23 mouse cellular contexts compared by ENCODE assay signal in genomic region chr1:36724057-36724431, GRCm38 (mm10). TPM values are rescaled to one million over a fixed set of nuclear protein-coding genes. Genes with fewer than 3 reads are reported as not detected.
DNase-seq lines count a peak whose midpoint lies in the region; ATAC-seq and TF ChIP-seq lines count a peak whose summit lies in the region.
"Had no signal": no experiment of that assay in that cellular context is flagged by ENCODE, and none has a peak within 500 bp of the region (broad histone marks: within the 10 kb centered on the region; RNA-seq: fewer than 3 reads in every experiment).

No protein-coding gene starts in this region.

- peaks cover 19% of the 10 kb centered on the region for H3K4me1 ChIP-seq in neural tube, embryonic 13.5 days (replicated peaks)
- peaks cover 34% of the 10 kb centered on the region for H3K4me1 ChIP-seq in limb, embryonic 10.5 days
- peaks cover 20% of the 10 kb centered on the region for H3K4me1 ChIP-seq in limb, embryonic 14.5 days (ENCODE audit: control insufficient read depth, insufficient read depth, low read length)
- H3K4me1 ChIP-seq: heart, embryonic 10.5 days had no signal

- no peaks in the 10 kb centered on the region for H3K9me3 ChIP-seq in neural tube, embryonic 13.5 days
- no peaks in the 10 kb centered on the region for H3K9me3 ChIP-seq in limb, embryonic 10.5 days (replicated peaks)
- no peaks in the 10 kb centered on the region for H3K9me3 ChIP-seq in limb, embryonic 14.5 days (ENCODE audit: control insufficient read depth, low read length)
- H3K9me3 ChIP-seq: heart, embryonic 10.5 days had no signal

- no peak for DNase-seq in neural tube, embryonic 10.5 days (ENCODE audit: extremely low spot score, low spot score)
- no peak for DNase-seq in limb, embryonic 10.5 days (ENCODE audit: low spot score)
- DNase-seq in limb, embryonic 14.5 days (ENCODE audit: low spot score), result no peak
- DNase-seq in kidney, adult 18-20 months, result no peak
- no peak for DNase-seq in gastrocnemius, postnatal 14 days
- no peak for DNase-seq in layer of hippocampus, adult 8-10 months (ENCODE audit: low spot score in 2 of 2)
- DNase-seq: adrenal gland, adult 2 months; adrenal gland, postnatal 25 days; cerebellum, adult 18-20 months; cerebellum, adult 9-11 months; cerebellum, postnatal 36 days; forebrain, postnatal 0 days; gastrocnemius, adult 2 months; gastrocnemius, postnatal 36 days; heart, adult 18-20 months; heart, postnatal 14 days had no signal

- H3K9ac ChIP-seq in neural tube, embryonic 13.5 days, result 0 out of 2 replicates have a peak overlapping the region, but pooled peaks have one; percentile 26
- no peak overlapping the region for H3K9ac ChIP-seq in limb, embryonic 14.5 days (ENCODE audit: low read depth, low read length, severe bottlenecking)
- H3K9ac ChIP-seq: forebrain, postnatal 0 days had no signal

- H3K27ac ChIP-seq in neural tube, embryonic 13.5 days (replicated peaks), result peak overlapping the region; percentile 6; the same call in 1 of the 2 replicates
- peak overlapping the region; percentile 86 for H3K27ac ChIP-seq in limb, embryonic 10.5 days
- peak overlapping the region; percentile 11 for H3K27ac ChIP-seq in limb, embryonic 14.5 days (replicated peaks; ENCODE audit: low read depth, low read length)
- H3K27ac ChIP-seq: gastrocnemius, adult 2 months; heart, embryonic 10.5 days; hindbrain, postnatal 0 days had no signal

- H3K36me3 ChIP-seq in neural tube, embryonic 13.5 days, result no peaks in the 10 kb centered on the region
- H3K36me3 ChIP-seq in limb, embryonic 10.5 days, result no peaks in the 10 kb centered on the region
- no peaks in the 10 kb centered on the region for H3K36me3 ChIP-seq in limb, embryonic 14.5 days (ENCODE audit: control insufficient read depth, insufficient read depth, low read length)
- H3K36me3 ChIP-seq: heart, embryonic 10.5 days had no signal

- no peak overlapping the region for H3K4me3 ChIP-seq in neural tube, embryonic 13.5 days
- no peak overlapping the region for H3K4me3 ChIP-seq in limb, embryonic 10.5 days
- H3K4me3 ChIP-seq in limb, embryonic 14.5 days (replicated peaks; ENCODE audit: low read length), result no peak overlapping the region
- H3K4me3 ChIP-seq: gastrocnemius, adult 2 months; heart, embryonic 10.5 days had no signal

- H3K27me3 ChIP-seq in neural tube, embryonic 13.5 days, result no peaks in the 10 kb centered on the region
- H3K27me3 ChIP-seq in limb, embryonic 10.5 days (ENCODE audit: low read depth, poor library complexity, severe bottlenecking), result no peaks in the 10 kb centered on the region
- no peaks in the 10 kb centered on the region for H3K27me3 ChIP-seq in limb, embryonic 14.5 days (ENCODE audit: control insufficient read depth, insufficient read depth, low read length)

- peak; percentile 64 for ATAC-seq in neural tube, embryonic 13.5 days (ENCODE audit: low read depth)
- peak; percentile 55 for ATAC-seq in limb, embryonic 14.5 days (ENCODE audit: low FRiP score, low read depth)
- ATAC-seq: forebrain, postnatal 0 days; hindbrain, postnatal 0 days had no signal

- no peak for TF ChIP-seq POLR2A in limb, embryonic 14.5 days (IDR thresholded peaks at IDR 0.05; ENCODE audit: borderline replicate concordance, extremely low read depth, insufficient read depth, insufficient read length)

- 24% methylated on average over 4 of the region's 4 CpGs for WGBS in neural tube, embryonic 13.5 days
- 61% methylated on average over 4 of the region's 4 CpGs for WGBS in limb, embryonic 10.5 days
- 19% methylated on average over 4 of the region's 4 CpGs for WGBS in limb, embryonic 14.5 days

- intact Hi-C loops in gastrocnemius, postnatal 14 days (cut with DNase I; ENCODE audit: low total_unique reads), result no loop called here

- no peak overlapping the region for H3K4me2 ChIP-seq in neural tube, embryonic 13.5 days
- no peak overlapping the region for H3K4me2 ChIP-seq in limb, embryonic 14.5 days (replicated peaks; ENCODE audit: low read depth, low read length, severe bottlenecking)

RNA-seq across cellular contexts. Expression of gene Actr1b, which starts 9.8 kb away (rescaled TPM):
- polyA plus RNA-seq in neural tube, embryonic 13.5 days (2015; fragmentation: Nextera tagmentation; extraction: Ambion mirVana), result 120 and 126 TPM in 2 replicates
- 155 and 156 TPM in 2 replicates for polyA plus RNA-seq in limb, embryonic 10.5 days (2016; fragmentation: Nextera tagmentation; extraction: Ambion mirVana)
- polyA plus RNA-seq in limb, embryonic 14.5 days (2012; rRNA removed), result 162 and 189 TPM in 2 replicates
- 85.7 and 93.1 TPM in 2 replicates for polyA plus RNA-seq in limb, embryonic 14.5 days (2014; fragmentation: Nextera tagmentation; extraction: Ambion mirVana)
- total RNA-seq in gastrocnemius, postnatal 14 days (2021), result 100 to 1,000 TPM; 142 to 143 TPM
- total RNA-seq in layer of hippocampus, adult 8-10 months (2022), result 100 to 1,000 TPM; 246 to 261 (median 255) TPM

RNA-seq across cellular contexts. Expression of gene 4933424G06Rik, which starts 14.1 kb away (rescaled TPM):
- polyA plus RNA-seq in neural tube, embryonic 13.5 days (2015; fragmentation: Nextera tagmentation; extraction: Ambion mirVana), result 0.36 and 0.66 TPM in 2 replicates
- not detected in 2 replicates for polyA plus RNA-seq in limb, embryonic 10.5 days (2016; fragmentation: Nextera tagmentation; extraction: Ambion mirVana)
- 0.10 TPM in 1 of 2 replicates, not detected in the other for polyA plus RNA-seq in limb, embryonic 14.5 days (2012; rRNA removed)
- not detected in 2 replicates for polyA plus RNA-seq in limb, embryonic 14.5 days (2014; fragmentation: Nextera tagmentation; extraction: Ambion mirVana)
- total RNA-seq in gastrocnemius, postnatal 14 days (2021), result under 1 TPM; 0.37 to 0.38 TPM
- total RNA-seq in layer of hippocampus, adult 8-10 months (2022), result under 1 TPM in 1 of 4 experiments, not detected in 3; 0.56 TPM
- total RNA-seq: adrenal gland, adult 2 months; adrenal gland, postnatal 25 days; ES-E14; forebrain, postnatal 0 days; heart, adult 18-20 months; heart, postnatal 14 days; hematopoietic stem cell, adult 5-6 weeks; hindbrain, postnatal 0 days had no signal
- polyA plus RNA-seq: adrenal gland, adult 2 months; heart, embryonic 10.5 days; intestine, embryonic 14.5 days had no signal

RNA-seq across cellular contexts. Expression of gene Cox5b, which starts 32.8 kb away (rescaled TPM):
- polyA plus RNA-seq in neural tube, embryonic 13.5 days (2015; fragmentation: Nextera tagmentation; extraction: Ambion mirVana), result 697 and 709 TPM in 2 replicates
- 535 and 559 TPM in 2 replicates for polyA plus RNA-seq in limb, embryonic 10.5 days (2016; fragmentation: Nextera tagmentation; extraction: Ambion mirVana)
- 291 and 342 TPM in 2 replicates for polyA plus RNA-seq in limb, embryonic 14.5 days (2012; rRNA removed)
- polyA plus RNA-seq in limb, embryonic 14.5 days (2014; fragmentation: Nextera tagmentation; extraction: Ambion mirVana), result 544 and 588 TPM in 2 replicates
- 1,000 to 10,000 TPM; 1,379 to 1,478 TPM for total RNA-seq in gastrocnemius, postnatal 14 days (2021)
- 100 to 1,000 TPM; 439 to 655 (median 576) TPM for total RNA-seq in layer of hippocampus, adult 8-10 months (2022)

RNA-seq across cellular contexts. Expression of gene Zap70, which starts 37.6 kb away (rescaled TPM):
- polyA plus RNA-seq in neural tube, embryonic 13.5 days (2015; fragmentation: Nextera tagmentation; extraction: Ambion mirVana), result 0.63 and 0.87 TPM in 2 replicates
- 0.36 TPM in 1 of 2 replicates, not detected in the other for polyA plus RNA-seq in limb, embryonic 10.5 days (2016; fragmentation: Nextera tagmentation; extraction: Ambion mirVana)
- 0.88 and 1.2 TPM in 2 replicates for polyA plus RNA-seq in limb, embryonic 14.5 days (2012; rRNA removed)
- polyA plus RNA-seq in limb, embryonic 14.5 days (2014; fragmentation: Nextera tagmentation; extraction: Ambion mirVana), result 0.54 and 0.91 TPM in 2 replicates
- under 1 TPM in 1 of 2 experiments, not detected in 1; 0.39 TPM for total RNA-seq in gastrocnemius, postnatal 14 days (2021)
- 1 to 10 TPM; 3.2 to 4.3 (median 3.7) TPM for total RNA-seq in layer of hippocampus, adult 8-10 months (2022)

RNA-seq across cellular contexts. Expression of gene Fam178b, which starts 41.1 kb away (rescaled TPM):
- 0.24 TPM in 1 of 2 replicates, not detected in the other for polyA plus RNA-seq in neural tube, embryonic 13.5 days (2015; fragmentation: Nextera tagmentation; extraction: Ambion mirVana)
- polyA plus RNA-seq in limb, embryonic 10.5 days (2016; fragmentation: Nextera tagmentation; extraction: Ambion mirVana), result 1.3 and 1.6 TPM in 2 replicates
- 0.67 and 1.1 TPM in 2 replicates for polyA plus RNA-seq in limb, embryonic 14.5 days (2012; rRNA removed)
- 1.1 and 1.5 TPM in 2 replicates for polyA plus RNA-seq in limb, embryonic 14.5 days (2014; fragmentation: Nextera tagmentation; extraction: Ambion mirVana)
- total RNA-seq in gastrocnemius, postnatal 14 days (2021), result 1 to 10 TPM in 1 of 2 experiments, under 1 TPM in 1; 0.91 to 4.2 TPM
- under 1 TPM in 1 of 4 experiments, not detected in 3; 0.55 TPM for total RNA-seq in layer of hippocampus, adult 8-10 months (2022)
- total RNA-seq: forebrain, postnatal 0 days; hematopoietic stem cell, adult 5-6 weeks; hindbrain, postnatal 0 days had no signal
- polyA plus RNA-seq: forebrain, embryonic 11.5 days; forebrain, postnatal 0 days had no signal

Comparison
In these comparisons a context has a peak if more than half of its experiments do, and no peak if none do; other contexts are left out.
1. H3K27ac ChIP-seq: peak in every context shown above with its lines; median percentile 86 in limb, embryonic 10.5 days; 11 in limb, embryonic 14.5 days; 6 in neural tube, embryonic 13.5 days.